Mouse (Mus musculus): ENCODE data around the gene Slc29a4.

DNA sequence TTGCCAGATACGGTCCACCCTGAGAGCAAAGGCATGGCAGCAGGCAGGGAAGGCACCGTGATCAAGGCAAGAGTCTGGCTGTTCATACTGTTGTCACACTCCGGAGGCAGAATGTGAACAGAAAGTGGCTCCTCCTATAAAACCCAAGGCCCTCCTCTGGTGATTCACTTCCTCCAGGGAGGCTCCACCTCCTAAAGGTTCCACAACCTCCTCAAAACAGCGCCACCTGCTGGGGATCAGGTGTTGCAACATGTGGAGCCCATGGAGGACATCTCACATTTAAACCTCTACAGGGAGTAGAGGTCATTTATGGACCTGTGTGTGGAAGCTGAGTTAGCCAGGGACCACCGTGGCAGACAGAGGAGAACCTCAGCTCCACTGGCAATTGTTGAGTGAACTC lies 20.1 kb downstream of the Slc29a4 start:
- TF ChIP-seq CTCF (conservative IDR thresholded peaks at IDR 0.05; ENCODE audit: low read length), result peak; percentile 20; the same call in 1 of the 2 replicates
- TF ChIP-seq NANOG (IDR thresholded peaks at IDR 0.05; ENCODE audit: borderline replicate concordance, low read length), result no peak
- TF ChIP-seq POU5F1 (IDR thresholded peaks at IDR 0.05; ENCODE audit: borderline replicate concordance, low read length), result no peak
